Mouse (Mus musculus): ENCODE data around the gene Cwh43.
"Not testable (repeated sequence)": the region's sequence is repeated elsewhere in the genome, so short reads cannot be mapped to it uniquely, and the experiment has no call there.

Gene Cwh43

DNA sequence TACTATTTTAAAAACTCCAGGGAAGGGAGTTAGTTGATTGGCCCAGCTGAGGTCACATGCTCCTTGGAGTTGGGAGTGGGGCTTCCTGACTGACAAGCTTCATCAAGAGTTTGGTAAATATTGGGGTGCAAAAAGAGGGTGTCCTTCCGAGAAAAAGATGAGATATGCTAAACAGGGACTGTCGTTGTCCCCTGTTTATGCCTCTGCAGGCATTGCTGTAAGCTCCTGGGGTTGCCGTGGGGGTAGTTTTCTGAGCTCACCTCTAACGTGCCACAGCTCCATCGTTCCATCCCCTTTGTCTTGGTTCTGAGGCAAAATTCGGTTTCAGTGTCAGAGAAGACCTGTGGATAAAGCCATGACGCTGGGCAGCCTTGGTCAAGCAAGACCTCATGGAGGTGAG is 74.8 kb downstream of the Cwh43 start, which contains the start of gene Dcun1d4:
Dcun1d4 (plus strand) TSS at position 301 of the 400 bp plus-strand sequence.
- DNase-seq (ENCODE audit: low spot score): no peak

DNA sequence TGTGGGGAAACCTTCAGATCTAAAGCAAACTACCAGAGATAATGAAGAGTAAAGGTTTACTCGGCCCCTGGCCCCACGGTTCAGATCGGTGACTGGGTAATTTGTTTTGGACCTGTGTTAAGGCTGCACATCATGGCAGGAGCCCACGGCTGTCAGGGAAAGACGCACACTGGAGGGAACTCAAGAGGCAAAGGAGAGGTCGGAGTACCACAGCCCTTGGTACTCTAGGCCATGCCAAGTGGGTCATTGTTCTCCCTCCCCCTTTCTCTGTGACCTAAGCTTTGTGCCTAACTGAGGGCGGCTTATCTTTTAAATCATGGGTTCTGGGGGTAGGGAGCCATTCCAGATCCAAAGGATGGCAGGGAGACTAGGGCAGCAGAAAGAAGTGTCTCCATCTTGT is 75.5 kb downstream of the Cwh43 start:
- DNase-seq (ENCODE audit: low spot score): no peak

DNA sequence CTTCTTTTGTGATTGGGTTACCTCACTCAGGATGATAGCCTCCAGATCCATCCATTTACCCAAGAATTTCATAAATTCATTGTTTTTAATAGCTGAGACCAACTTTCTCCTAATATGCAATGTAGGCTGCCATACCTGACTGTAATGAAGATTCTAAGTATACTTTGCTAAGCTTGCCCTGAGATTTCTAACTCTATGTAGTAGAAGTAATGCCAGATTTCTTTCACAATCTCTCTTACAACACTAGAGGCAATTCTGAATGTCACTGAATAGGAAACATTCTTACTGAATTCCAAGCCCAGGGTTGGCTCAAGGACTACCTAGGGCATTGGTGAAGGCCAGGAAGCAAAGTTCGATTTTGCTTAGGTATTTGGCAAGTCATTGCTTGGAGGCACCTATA is 76.5 kb downstream of the Cwh43 start:
- DNase-seq (ENCODE audit: low spot score): not testable (repeated sequence)

DNA sequence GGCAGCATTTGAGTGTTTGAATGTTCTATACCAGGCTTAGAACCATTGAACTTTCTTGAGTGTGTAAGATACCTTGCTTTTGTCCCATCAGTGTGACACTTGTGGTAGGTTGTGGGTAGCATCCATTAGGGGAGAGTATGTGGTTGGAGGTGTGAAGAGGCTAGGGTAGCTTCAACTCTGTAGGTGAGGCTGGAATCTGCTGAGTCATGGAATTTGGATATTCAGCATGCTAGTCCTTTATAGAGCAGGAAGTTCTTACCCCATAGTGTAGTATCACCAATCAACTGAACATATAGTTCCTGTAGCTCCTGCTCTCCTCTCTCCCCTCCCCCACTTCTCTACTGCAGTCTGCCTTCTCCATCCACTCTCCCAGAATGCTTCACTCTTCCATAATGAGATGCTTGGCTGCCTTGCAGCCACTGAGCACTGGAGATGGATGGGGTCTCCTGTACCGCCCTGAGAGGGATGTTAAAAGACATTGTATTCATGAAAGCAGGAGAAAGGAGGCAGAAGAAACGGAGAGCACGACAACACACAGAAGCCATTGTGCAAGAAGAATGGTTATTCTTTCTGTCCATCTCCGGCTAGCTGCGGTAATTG is 78.2 kb downstream of the Cwh43 start:
- no peak for DNase-seq (ENCODE audit: low spot score)

DNA sequence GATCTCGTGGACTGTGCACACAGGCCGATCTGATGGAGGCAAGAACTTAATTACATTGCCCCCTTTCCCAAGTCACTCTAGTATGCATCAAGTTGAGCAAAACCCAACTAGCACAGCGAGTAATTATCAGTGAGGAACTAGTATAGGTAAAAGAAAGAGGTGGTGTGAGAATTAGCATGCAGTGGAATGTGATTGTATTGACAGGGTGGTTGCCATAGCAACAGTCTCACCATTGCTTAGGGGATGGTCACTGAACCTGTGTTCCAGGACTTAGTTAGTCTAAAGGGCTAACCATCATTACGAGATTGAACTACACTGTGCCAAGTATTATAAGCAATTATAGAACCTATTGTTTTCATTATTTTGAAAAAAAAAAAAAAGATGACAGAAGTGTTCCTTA is 80.6 kb downstream of the Cwh43 start:
- no peak for DNase-seq (ENCODE audit: low spot score)

DNA sequence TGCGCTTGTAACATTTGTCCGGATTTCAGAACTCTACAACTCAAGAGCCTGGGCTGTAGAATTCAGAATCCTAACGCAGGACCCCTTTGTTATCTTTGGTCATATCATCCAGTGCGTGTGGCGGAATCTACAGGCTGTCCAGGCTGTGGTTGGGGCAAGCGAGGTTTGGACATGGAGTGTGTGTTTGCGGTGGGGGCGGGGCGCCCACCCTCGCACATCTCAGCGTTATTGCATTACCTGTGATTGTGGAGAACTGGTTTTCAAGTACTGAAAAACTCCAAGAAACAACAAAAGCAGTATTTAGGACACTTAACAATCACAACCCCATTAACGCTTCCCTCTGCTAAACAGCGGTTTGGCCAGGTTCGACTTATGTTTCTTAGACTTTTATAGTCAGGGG is 84.0 kb downstream of the Cwh43 start:
- peak; percentile 26 for DNase-seq (ENCODE audit: low spot score)

DNA sequence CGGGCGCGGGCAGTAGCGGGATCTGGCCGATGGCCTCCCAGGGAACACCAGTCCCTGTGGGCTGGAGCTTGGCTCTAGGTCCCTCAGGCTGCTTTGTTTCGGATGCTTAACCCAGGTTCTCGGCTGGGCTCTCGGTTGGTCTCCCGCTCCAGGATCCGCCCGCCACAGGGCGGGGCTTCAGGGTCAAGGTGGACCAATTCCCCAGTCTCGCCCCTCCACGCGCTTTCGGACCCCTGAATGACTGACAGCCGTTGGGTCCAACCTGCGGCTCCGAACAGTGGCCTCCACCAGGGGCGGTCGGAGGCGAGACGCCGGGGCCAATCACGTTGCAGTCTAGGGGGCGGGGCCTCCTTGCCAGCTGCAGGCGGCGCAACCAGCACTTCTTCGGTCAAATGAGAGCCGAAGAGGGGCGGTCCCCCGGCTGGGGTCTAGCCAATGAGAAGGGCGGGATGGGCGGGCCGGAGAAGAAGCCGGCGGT is 84.8 kb downstream of the Cwh43 start:
- DNase-seq (ENCODE audit: low spot score): peak; percentile 99

DNA sequence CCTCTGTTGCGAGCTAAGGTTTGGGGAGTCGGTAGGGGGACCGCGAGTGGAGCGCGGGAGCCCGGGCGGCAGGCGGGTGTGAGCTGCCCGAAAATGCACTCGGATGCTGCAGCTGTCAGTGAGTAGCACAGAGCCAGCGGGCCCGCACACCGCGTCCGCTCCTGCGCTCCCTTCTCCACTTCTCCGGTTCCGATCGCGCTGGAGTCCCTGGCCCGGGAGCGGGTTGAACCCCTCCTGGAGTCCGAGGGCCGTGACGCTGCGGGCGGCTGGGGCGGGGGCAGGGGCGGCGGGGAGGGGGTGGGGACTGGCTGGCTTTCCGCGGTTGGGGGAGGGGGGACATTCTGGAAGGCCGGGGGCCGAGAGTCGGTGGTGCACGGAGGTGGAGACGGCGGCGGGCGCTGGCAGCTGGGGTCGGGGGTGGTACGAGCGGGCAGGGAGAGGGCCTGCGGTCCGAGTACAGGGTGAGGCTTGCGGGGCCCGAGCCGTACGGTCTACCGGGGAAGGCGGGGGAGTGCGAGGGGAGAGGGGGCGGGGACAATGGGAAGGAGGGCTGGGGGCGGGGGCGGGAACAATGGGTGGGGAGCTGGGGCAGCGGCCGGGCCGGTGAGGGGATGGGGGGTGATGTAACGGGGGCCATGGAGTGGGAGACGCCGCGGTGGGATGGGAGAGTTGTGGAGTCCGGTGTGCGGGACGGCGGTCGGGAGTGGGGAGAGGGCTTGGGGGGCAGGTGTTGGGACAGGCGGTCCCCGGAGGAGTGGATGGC is 85.4 kb downstream of the Cwh43 start:
- no peak for DNase-seq (ENCODE audit: low spot score)

DNA sequence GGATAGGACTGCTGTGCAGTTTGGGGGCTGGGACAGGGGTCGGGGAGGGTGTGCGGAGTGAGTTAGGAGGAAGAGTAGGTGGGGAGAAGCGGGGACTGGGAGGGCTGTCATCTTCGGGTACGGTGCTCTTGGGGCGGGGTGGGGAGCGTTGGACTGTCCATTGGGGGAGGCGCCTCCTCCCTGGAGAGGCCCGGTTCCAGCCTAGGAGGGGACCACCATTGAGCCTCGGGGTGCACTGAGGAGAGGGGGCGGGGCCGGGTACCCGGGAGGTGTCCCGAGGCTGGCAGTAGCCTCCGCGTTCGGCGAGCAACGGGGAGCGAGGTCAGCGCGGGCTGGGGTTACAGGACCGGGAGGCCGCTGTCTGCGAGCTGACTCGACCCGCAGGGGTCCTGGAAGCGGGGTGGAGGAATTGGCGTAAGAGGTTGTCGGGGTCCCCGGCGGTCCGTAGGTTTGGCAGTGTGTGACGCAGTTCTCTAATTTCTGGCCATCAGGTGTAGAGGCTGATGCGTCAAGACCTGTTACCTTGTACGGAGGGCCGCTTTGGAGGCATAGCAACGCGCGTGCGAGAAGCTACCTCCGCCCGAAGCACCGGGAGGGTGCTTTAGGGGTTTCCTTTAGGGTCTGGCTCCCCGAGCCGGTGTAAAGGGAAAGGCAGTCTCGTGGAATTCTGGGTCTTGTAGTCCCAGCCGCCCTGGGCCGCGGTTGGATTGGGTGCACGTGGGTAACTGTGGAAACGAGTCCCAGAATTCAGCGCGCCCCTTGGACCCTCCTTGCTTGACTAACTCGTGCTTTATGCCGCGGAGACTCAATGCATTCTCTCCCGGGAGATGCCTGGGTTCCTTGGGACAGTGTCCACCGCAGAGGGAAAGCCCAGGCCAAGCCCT is 86.2 kb downstream of the Cwh43 start:
- peak; percentile 92 for DNase-seq (ENCODE audit: low spot score)

DNA sequence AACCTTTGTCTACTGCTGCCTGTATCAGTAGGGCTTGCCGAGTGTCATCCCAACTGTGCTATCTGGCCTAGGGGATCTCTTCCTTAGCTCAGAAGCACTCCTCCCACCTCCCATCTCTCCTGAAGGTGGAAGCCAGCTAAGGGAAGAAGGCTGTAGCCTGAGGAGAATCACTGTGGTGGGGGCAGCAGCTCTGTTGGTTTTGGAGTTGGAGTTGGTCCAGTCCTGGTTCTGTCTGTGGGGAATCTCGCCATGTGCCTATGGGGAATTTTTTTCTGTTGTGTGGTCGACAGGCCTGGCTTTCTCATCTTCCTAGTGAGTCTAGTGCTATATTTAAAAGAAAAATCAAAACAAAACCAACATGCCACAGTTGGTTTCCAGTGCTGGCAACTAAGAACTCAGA is 91.5 kb downstream of the Cwh43 start:
- DNase-seq (ENCODE audit: low spot score): no peak

DNA sequence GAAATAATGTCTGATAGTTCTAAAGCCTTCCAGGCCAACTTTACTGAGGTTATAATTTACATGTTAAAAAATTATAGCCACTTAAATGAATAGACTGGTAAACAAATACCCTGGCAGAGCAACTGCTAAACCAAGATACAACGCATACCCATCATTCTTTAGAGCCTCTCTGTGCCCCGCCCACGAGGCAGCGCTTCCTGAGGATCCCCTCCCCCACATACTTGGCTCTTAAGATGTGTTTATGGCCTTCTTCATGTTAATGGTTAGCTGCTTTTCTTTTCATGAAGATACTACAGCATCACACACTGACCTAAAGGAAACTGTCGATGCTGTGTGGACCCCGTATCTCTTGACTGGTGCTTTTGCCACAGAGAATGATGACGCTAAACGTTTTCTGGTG is 92.7 kb downstream of the Cwh43 start:
- no peak for DNase-seq (ENCODE audit: low spot score)

DNA sequence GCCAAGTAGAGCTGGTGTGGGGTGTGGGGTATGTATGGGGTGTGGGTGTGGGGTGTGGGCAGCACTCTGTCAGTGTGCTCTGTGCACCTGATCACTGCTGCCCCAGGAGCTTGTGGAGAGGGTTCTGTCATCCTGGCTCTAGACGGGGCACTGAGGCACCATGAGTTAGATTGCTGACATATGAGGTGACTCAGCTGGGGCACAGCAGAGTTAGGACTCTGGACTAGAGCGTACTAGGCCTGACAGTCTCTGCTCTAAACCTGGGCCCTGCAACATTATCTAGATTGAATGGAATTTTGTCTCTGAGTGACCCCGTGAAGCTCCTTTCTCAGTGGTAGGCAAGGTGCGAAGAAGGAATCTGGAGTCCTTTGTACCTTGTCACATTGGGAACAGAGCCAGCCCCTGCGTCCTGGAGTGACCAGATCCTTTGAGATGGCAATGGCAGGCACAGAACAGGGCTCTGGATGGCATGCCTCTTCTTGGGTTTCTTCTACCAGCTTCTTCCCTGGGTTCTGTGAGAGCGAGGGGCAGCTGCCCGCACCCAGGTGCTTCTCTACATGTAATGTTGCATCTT is 95.1 kb downstream of the Cwh43 start:
- DNase-seq (ENCODE audit: low spot score): no peak

DNA sequence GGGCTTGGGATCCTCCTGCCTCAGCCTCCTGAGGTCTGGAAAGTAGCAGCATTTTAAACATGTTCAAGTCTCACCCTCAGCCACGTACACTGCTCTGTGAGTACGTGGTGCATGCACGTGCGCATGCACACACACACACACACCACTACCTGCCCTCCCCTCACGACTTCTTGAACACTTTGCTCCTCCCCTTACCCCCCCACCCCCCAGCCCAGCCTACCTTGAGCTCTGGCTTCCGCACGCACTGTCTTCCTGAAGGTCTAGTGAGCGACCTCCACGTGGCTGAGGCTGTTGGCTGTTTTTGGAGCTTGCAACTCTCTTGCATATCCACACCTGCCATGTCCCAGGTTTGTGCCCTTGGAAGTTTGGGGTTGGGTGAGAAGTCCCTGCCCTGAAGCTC is 96.5 kb downstream of the Cwh43 start:
- DNase-seq (ENCODE audit: low spot score): no peak

All from MN1 (cell line).